Mouse (Mus musculus): Measurements from ENCODE around the gene Letm1.

Gene Letm1

GRCm38 (mm10) chr5:33706350-33706629 lies 76.3 kb downstream of the Letm1 start:
- DNase-seq (ENCODE audit: low spot score), result no peak

DNA sequence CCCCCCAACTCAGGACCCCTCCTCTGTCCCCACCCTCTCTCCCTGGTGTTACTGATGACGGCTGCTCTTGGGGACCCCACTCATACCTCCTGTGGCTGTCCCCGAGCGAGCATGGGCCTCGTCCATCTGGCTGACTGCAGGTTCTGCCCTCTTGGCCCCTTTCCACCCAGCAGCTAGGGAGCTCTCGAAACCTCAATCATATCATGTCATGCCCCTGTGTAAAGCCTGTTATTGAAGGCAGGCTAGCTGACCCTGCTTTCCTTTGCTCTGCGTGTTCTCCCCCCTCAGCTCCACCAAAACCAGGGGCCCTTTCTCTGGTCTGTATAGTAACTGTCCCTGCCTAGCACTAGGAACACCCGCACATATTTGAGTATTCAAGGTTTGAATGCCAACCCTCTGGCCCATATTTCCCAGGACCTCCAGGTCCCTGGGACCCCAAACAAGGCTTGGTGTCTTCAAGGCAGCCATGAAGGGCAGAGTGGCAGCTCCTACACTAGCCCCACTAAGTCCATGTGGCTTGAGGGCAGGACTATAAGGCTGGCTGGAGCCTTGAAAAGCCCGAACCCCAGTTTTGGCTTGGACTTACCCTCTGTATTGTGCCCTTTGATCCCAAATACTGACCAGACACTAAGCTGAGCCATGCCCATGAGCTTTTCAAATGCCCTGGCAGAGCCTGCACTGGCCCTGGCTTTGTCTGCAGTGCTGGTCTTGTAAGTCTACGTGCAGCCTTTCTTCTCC lies 76.8 kb downstream of the Letm1 start:
- DNase-seq (ENCODE audit: low spot score), result no peak

DNA sequence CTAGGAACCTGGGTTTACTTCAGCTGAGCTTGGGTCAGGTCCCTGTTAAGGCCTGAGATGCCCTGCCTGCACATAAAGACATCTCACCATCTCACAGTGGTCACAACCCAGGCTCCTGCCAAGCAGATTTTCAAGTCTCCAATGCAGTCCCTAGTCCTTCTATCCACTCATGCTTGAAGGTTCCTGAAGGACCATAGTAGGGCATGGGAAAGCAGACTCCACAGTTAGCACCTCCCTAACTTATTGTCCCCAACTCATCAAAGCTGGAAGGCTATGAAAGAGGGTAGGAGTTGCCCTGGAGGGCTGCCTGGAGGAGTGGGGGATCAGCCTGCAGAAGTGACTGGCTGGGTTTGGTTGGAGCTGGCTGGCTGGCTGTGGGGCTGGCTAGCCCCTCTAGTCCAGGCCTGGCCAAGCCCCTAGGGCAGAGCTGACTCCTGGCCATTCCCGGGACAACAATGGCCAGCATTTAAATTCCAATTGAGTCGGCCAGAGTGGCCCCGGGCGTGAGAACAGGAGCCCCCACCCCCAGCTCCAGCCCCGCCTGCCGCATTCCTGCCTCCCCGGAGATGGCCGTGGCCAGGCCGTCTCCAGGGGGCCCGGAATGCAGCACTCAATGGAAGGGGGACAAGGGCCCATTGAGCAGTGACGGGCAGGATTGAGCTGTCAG lies 77.5 kb downstream of the Letm1 start:
- DNase-seq (ENCODE audit: low spot score), result no peak

GRCm38 (mm10) chr5:33703999-33704398 lies 78.6 kb downstream of the Letm1 start:
- no peak for DNase-seq (ENCODE audit: low spot score)

DNA sequence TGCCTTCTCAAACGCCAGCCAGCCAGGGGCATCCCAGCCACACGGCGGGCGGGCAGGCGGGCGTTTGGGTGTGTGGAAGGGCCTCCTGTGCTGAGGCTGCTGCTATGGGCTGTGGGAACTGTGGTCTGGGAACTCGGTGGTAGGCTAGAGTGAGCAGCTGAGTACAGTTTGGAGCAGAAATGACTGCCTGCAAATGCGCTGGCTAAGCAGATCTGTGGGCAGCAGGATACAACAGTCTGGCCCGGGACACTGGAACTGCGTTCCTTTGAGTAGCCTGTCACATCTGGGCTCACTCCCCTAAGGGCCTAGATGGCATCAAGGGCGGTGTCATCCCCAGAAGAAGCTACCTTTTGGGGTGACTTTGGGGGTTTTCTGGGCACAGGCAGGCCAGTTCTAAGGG lies 80.8 kb downstream of the Letm1 start:
- DNase-seq (ENCODE audit: low spot score), result no peak

DNA sequence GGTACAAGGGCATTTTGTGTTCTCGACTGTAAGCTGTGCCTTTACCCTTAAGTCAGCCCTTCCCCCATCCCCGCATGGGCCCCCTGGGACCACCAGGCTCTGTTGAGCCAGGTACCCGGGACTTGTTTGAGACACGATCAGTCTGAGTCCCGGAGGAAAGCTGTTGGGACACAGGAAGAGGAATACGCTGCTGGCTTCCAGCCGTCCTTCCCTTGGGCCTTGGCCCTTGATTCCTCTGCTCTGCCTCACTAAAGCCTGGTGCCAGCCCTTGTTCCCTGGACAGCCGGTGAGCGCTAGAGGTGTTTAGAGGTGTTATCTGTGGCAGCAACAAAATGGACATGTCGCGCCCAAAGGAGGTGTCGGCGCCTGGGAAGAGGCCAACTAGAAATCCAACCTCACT lies 82.6 kb downstream of the Letm1 start:
- no peak for DNase-seq (ENCODE audit: low spot score)

- DNase-seq (ENCODE audit: low spot score), result no peak
Measured at GRCm38 (mm10) chr5:33698669-33699068, 83.9 kb downstream of the Letm1 start.

GRCm38 (mm10) chr5:33697947-33698512 lies 84.6 kb downstream of the Letm1 start:
- DNase-seq (ENCODE audit: low spot score), result no peak

DNA sequence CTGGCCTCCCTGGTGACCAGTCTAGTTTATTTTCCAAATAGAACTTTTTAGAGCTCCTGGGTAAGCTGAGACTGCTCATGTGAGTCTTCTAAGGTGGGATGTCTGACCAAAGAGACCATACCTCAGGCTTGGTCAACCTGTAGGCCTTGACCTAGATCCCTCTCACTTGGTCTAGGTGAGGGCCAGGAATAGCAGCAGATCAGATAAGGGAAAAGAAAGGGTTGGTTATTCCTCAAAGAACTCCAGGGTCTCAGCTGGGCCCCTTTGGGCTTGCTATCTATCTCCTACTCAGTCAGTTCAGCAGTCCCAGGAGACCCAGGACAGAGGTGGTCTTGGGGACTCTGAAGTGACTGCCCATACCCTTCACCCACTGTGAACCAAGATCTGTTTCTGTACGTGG lies 85.1 kb downstream of the Letm1 start:
- DNase-seq (ENCODE audit: low spot score), result no peak

GRCm38 (mm10) chr5:33696430-33696829 lies 86.2 kb downstream of the Letm1 start:
- no peak for DNase-seq (ENCODE audit: low spot score)

GRCm38 (mm10) chr5:33695718-33696121 lies 86.9 kb downstream of the Letm1 start:
- no peak for DNase-seq (ENCODE audit: low spot score)

DNA sequence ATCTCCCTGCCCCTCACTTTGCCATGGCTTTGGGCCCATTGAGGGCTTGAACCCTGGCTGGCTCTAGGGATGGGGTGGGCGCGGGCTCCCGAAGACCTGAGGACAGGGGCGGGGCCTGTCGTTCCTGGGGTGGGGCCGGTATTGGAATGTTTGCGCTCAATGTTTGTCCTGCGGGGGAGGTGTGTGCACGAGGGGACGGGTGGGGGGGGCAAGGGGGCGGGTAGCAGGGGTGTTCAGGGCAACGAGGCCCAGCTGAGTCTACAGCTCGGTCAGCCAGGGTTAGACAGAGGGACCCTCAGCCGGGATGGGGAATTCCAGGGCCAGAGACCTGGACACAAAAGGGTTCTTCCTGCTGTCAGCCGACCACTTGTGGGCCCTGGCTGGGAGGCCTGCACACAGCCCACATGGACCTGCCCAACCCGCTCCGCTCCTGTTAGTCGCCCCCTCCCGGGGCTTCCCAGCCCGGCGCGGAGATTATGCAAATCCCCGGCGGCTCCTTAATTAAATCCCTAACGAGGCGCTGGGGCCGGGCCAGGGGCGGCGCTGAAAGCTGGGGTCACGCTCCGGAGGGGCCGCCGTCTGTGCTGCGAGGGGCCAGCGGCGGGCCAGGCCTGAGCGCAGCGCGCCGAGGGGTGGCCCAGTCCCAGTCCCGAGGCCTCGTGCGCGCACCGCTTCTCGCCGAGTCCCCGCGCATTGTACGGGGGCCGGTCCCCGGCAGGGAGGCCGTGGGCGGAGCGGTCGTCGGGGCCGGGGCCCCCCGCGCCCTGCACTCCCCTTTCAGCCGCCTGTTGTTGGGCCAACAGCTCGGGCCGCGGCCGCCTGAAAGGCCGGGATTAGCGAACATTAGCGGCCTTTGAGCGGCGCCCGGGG lies 87.5 kb downstream of the Letm1 start:
- DNase-seq (ENCODE audit: low spot score), result no peak

DNA sequence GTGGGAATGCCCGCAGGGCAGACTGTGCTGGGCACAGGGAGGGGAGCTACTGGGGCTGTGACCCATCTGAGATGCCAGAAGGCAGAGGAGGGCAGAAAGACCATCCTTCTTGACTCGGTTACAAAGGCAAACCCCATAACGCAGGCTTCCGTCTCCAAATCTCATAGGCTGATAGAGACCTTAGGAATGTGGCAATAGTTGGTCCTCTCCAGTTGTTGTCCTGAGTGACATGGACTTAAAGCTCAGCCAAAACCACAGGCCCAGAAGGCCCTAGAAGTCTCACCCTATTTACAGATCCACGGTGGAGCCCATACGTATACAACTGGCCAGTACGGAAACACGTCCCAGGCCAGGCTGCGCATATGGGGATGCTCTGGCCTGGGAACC lies 88.2 kb downstream of the Letm1 start:
- no peak for DNase-seq (ENCODE audit: low spot score)

GRCm38 (mm10) chr5:33692393-33692792 lies 90.2 kb downstream of the Letm1 start:
- no peak for DNase-seq (ENCODE audit: low spot score)

- DNase-seq (ENCODE audit: low spot score), result no peak
Measured at GRCm38 (mm10) chr5:33689852-33690645, 92.6 kb downstream of the Letm1 start.
